Mouse (Mus musculus) ovary, adult 10 weeks (tissue): Measurements from ENCODE around the gene Pbx3. TPM values are rescaled to one million over a fixed set of nuclear protein-coding genes. Genes with fewer than 3 reads are reported as not detected.

Source experiments
- polyA plus RNA-seq: library from polyadenylated mRNA; stranded (reverse); fragments of 350-450 nt; fragmentation: Illumina TruSeq; extraction: RNeasy Lipid Tissue Mini Kit (QIAGEN cat#74804); gene quantifications from one replicate; pipeline ENCODE4 v1.2.3, GENCODE M21; 2014

Pbx3 gene
- 41.9 TPM for polyA plus RNA-seq

DNA sequence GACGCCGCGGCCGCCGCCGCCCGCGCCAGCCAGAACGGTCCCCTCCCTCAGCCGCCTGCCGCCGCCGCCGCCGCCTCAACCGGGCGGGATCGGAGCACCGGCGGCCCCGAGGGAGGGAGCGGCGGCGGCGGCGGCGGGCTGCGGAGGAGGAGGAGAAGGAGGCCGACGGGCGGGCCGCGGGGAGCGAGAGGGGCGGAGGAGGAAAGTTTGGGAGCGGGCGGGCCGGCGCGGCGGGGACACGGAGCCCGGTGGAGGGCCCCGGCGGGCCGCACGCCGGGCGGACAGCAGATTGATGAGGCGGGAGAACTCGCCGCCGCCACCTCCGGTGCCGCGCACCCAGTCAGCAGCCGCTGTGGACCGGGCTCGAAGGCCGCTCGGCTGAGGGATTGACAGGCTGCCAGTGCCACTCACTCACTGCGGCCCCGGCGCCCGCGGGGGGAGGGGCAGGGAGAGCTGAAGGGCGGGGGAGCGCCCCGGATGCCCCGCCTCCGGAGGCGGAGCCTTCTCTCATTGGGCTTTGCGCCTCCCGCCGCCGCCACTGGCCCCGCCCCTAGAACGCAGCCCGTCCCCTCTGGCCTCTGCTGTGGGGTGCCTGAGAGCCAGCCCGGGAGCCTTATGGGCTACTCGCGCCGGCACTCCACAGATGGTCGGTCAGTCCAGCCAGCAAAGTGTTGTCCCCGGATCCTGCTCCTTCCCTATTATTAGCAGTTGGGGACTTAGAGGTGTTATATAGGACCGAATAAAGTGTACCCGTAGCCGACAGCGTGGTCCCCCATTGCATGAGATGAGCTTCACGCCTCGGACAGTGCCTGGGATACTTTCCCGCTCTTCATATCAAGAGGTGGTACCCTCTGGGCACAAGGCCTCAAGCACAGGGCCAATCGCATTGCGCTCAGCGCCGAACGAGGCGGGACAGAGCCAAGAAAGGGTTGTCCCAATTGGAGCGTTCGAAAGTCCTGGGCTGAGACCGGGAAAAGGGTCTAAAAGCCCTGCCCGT is at the start of gene Pbx3:
Gene Pbx3 (minus strand): TSS at position 838 of the 997 bp plus-strand sequence.

DNA sequence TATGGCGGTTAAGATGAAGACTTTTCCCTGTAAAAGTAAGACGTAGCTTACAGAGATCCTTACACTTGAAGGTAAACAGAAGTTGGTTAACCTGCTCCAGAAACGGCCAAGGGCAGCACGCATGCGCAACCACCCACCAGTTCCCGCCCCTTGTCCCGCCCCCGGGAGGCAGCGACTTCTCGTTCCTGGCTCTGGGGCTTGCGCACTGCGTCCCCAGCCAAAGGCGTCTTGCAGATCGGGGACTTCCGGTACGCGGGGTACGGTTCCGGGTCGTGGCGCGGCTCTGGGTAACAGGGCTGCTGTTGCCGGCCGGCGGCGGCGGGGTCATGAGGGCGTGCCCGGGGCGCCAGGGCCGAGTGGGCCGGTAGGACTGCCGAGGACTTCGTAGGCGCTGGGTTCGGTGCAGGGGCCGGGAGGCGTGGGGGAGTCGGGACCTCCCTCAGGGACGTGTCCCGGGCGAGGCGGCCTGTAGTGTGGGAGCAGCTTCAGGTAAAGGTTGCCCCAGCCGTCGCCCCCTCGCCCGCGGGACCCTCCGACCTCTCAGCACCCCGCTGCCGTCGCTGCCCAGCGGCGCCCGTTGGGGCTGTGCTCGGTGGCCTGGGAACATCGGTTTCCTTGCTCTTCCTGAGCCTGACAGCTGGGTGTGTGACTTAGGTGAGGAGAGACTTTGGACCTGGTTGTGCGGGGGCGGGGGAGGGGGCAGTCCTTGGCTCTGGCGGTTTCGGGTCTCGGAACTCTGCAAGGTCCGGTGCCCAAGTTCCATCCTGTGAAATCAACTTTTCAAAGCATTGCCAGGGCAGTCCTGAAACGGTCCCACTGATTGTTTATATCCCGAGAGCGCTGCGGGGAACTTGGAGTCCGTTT is 33.9 kb upstream of the Pbx3 start, which contains the start of gene Mapkap1:
Gene Mapkap1 (plus strand): TSS at position 171 of the 864 bp plus-strand sequence.

Other genes with a start within 250 kb of the Pbx3 start
- gene Mapkap1, start 33.6 kb upstream of the Pbx3 start, polyA plus RNA-seq, result 102 TPM